Mouse (Mus musculus): ENCODE measurements at regions not wholly inside any gene's neighbourhood (a gene's known extent, or its start where the extent isn't known, plus 50 kb on each side); places are given as distances from the start of the nearest gene placed in this dataset.

DNA sequence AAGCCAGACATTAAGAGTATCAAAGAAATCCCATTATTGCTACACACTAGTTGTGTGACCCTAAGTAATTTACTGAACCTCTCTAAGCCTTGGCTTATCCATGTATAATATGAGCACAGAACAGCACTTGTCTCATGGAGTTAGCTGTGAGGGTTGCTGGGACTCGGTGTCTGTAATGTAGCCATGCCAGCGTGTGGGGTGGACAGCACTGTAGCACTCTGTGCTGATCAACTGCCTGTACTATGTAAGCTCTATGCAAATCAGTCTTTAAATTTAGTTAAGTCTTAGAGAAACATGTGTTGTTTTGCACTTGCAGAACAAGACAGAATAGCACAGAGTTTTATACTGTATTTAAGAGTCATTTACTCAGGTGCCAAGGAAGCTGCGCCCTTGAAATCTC, 225.0 kb upstream of the N6amt1 start:
- 97% methylated on average over 3 of the region's 3 CpGs for WGBS
- Histone ChIP-seq H3K27ac (no peak overlapping the region), H3K36me3 (no peaks in the 10 kb centered on the region), H3K4me2 (replicated peaks) (no peak overlapping the region), H3K4me3 (replicated peaks) (no peak overlapping the region), H3K9me3 (no peaks in the 10 kb centered on the region), H3K27me3 (no peaks in the 10 kb centered on the region), H3K9ac (replicated peaks) (no peak overlapping the region), H3K4me1 (replicated peaks) (no peaks in the 10 kb centered on the region)
- ATAC-seq = no peak

DNA sequence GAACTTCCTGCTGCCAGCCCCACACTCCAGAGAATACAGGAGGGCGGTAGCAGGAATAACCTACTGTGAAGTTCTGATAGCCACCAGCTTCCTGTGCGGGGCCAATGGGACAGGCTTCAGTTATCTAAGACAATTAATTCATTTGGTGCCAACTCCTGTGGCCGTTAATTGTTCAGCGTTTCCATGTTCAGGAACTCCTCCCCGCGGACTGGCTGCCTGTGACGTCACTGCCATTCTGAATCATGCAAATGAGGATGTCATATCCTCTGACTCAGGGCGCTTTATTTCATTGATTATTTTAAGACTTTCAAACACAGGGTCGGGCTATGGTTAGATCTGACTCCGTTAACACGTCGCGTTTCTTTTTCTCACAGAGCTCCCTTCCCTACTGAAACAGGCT, 225.8 kb upstream of the N6amt1 start:
- Histone ChIP-seq H3K4me2 (replicated peaks) (peak overlapping the region; percentile 26; the same call in 1 of the 2 replicates), H3K36me3 (no peaks in the 10 kb centered on the region), H3K4me1 (replicated peaks) (no peaks in the 10 kb centered on the region), H3K4me3 (replicated peaks) (no peak overlapping the region), H3K9ac (replicated peaks) (no peak overlapping the region), H3K27me3 (no peaks in the 10 kb centered on the region), H3K9me3 (no peaks in the 10 kb centered on the region), H3K27ac (no peak overlapping the region)
- ATAC-seq = peak; percentile 48; the same call in 1 of the 2 replicates
- 72% methylated on average over 13 of the region's 13 CpGs for WGBS

DNA sequence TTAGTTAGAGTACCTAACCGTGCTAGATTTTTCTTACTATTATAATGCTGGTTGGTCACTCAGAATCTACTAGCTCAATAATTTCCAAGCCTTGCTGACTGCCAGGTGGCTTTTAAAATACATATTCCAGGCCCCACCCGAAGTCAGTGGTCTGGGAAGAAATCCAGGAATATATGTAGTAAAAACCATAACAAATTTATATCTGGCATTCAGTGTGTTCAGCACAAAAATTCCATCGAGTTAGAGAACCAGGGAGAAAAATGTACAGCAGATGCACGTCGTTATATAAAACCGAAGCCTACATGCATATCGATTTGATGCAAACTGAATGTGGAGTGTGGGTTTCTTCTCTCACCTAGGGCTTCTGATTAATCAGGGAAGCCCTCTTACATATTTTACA, 229.5 kb upstream of the N6amt1 start:
- H3K27me3 ChIP-seq = no peaks in the 10 kb centered on the region
- H3K4me2 ChIP-seq (replicated peaks) = no peak overlapping the region
- H3K27ac ChIP-seq = no peak overlapping the region
- H3K9me3 ChIP-seq = no peaks in the 10 kb centered on the region
- ATAC-seq = no peak
- no peaks in the 10 kb centered on the region for H3K36me3 ChIP-seq
- no peaks in the 10 kb centered on the region for H3K4me1 ChIP-seq (replicated peaks)
- H3K4me3 ChIP-seq (replicated peaks) = no peak overlapping the region
- no peak overlapping the region for H3K9ac ChIP-seq (replicated peaks)
- WGBS = 94% methylated on average over 7 of the region's 7 CpGs

DNA sequence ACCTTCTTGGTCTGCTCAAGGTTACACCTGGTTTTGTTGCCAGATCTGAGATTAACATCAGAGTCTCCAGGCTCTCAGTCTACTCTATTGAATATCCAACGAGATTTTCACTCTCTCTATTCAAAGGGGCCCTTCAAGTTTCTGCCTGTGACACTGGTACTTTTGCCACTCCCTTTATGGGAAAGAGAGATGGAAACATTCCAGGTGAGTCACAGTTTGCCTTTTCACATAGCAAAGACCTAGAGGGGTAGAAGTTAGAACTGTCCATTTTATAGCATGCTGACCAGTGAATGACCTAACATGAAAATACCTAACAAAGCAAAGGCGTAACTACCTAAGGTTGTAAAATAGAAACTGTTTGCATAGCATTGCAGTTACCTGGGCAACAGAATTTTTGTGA, 250.4 kb upstream of the N6amt1 start:
- Histone ChIP-seq H3K4me1 (replicated peaks) (no peaks in the 10 kb centered on the region), H3K9me3 (no peaks in the 10 kb centered on the region), H3K4me2 (replicated peaks) (no peak overlapping the region), H3K36me3 (no peaks in the 10 kb centered on the region), H3K9ac (replicated peaks) (no peak overlapping the region), H3K4me3 (replicated peaks) (no peak overlapping the region), H3K27me3 (no peaks in the 10 kb centered on the region), H3K27ac (no peak overlapping the region)
- no peak for ATAC-seq
- WGBS = 78% methylated on average over 2 of the region's 2 CpGs

DNA sequence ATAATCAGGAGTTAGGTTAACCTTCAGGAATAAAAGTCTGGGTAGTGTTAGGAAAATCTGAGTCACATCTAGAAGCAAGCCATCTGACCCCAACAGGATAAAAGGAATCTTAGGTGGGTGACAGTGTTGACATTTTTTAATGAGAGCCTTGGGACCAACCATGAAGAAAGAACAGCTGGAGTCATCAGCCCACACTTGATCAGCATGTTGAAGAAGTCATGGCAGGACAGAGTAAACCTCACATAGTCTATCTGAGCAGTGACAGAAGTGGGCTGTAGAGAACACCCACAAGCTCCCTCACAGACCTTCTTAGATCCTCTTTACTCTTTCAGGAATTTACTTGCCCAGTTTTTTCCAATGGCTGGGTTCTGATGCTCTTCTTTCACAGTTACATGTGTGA, 251.9 kb upstream of the N6amt1 start:
- no peak overlapping the region for H3K9ac ChIP-seq (replicated peaks)
- H3K9me3 ChIP-seq = no peaks in the 10 kb centered on the region
- H3K27ac ChIP-seq = no peak overlapping the region
- H3K4me3 ChIP-seq (replicated peaks) = no peak overlapping the region
- H3K4me1 ChIP-seq (replicated peaks) = no peaks in the 10 kb centered on the region
- H3K4me2 ChIP-seq (replicated peaks) = no peak overlapping the region
- H3K27me3 ChIP-seq = no peaks in the 10 kb centered on the region
- H3K36me3 ChIP-seq = no peaks in the 10 kb centered on the region
- ATAC-seq = no peak

DNA sequence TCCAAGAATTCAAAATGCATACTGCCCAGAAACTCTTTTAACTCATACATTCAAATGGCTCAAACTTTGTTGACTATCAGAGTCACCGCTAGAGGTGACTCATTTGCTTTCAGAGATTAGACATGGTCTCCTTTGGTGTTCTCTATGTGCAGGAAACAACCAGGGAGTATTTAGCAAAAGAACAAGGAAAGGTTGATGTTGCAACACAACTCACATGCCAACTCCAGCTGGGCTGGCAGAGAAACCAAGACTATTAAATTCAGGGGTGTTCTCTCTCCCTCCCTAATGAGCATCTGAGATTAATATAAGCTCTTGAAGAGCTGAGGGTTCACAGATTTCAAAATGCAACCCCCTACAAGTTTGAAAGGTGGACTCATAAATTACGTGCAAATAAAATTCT, 262.0 kb upstream of the N6amt1 start:
- H3K4me1 ChIP-seq (replicated peaks) = no peaks in the 10 kb centered on the region
- no peaks in the 10 kb centered on the region for H3K9me3 ChIP-seq
- H3K27me3 ChIP-seq = no peaks in the 10 kb centered on the region
- no peak overlapping the region for H3K9ac ChIP-seq (replicated peaks)
- H3K4me3 ChIP-seq (replicated peaks) = no peak overlapping the region
- no peak overlapping the region for H3K4me2 ChIP-seq (replicated peaks)
- 88% methylated on average over 2 of the region's 2 CpGs for WGBS
- no peak for ATAC-seq
- H3K27ac ChIP-seq = no peak overlapping the region
- no peaks in the 10 kb centered on the region for H3K36me3 ChIP-seq

DNA sequence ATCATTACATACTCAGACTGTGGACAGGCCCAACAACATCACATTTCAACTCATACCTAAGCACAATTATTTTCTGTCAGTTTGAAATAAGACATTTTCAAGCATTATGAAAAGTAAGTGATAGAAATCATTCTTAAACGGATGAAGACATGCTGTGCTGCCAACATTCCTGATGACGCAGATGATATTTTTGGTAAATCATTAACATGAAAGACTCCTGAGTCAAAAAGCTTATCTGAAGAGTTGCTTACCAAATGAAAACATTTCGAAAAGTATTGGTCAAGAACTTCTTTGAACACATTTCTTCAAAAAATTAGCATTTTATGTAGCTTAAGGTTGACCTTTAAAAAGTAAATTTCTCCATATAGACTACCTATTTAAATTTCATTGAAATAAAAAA, 264.7 kb upstream of the N6amt1 start:
- 90% methylated on average over 3 of the region's 3 CpGs for WGBS
- no peak overlapping the region for H3K27ac ChIP-seq
- no peak for ATAC-seq
- no peak overlapping the region for H3K4me2 ChIP-seq (replicated peaks)
- H3K27me3 ChIP-seq = no peaks in the 10 kb centered on the region
- H3K9ac ChIP-seq (replicated peaks) = no peak overlapping the region
- no peaks in the 10 kb centered on the region for H3K4me1 ChIP-seq (replicated peaks)
- no peaks in the 10 kb centered on the region for H3K36me3 ChIP-seq
- no peak overlapping the region for H3K4me3 ChIP-seq (replicated peaks)
- no peaks in the 10 kb centered on the region for H3K9me3 ChIP-seq

DNA sequence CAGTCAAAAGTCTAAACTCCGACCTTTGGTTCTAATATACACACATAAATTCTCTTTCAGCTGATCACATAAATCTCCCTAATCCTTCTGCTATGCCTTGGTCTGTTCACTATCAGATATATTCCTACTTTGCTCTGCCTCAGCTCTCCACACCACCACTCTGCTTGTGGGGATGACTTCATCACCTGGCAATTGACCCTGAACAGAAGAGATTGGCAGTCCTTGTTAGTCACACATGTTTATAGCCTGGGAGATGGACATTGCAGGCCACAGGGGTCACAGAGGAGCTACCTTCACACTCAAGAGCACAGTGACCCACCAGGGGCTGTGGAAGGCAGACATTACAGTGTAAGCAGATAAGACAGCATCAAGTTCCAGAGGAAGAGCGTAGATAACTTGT, 270.5 kb upstream of the N6amt1 start:
- Histone ChIP-seq H3K4me1 (replicated peaks) (no peaks in the 10 kb centered on the region), H3K4me3 (replicated peaks) (no peak overlapping the region), H3K27ac (no peak overlapping the region), H3K4me2 (replicated peaks) (no peak overlapping the region), H3K9ac (replicated peaks) (no peak overlapping the region), H3K27me3 (no peaks in the 10 kb centered on the region), H3K36me3 (no peaks in the 10 kb centered on the region), H3K9me3 (no peaks in the 10 kb centered on the region)
- ATAC-seq = no peak
- 86% methylated on average over 2 of the region's 2 CpGs for WGBS

DNA sequence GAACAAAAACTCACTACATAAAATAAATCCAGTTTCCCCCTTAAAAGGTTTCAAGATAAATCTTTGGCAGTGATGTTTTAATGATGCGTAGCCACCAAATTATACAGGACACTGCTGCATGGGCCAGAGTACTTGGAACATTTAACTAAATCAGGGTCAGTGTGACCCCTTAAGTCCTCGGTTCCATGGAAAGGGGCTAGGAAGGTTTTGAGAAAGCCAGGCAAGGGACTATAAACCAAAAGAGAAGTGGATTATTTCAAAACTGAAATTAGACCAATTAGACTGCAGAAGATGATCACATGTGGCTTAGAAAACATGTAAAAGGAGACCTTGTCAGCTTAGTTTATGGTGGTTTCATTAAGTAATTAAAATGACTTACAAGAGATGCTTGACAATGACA, 276.6 kb upstream of the N6amt1 start:
- Histone ChIP-seq H3K36me3 (no peaks in the 10 kb centered on the region), H3K27me3 (no peaks in the 10 kb centered on the region), H3K9ac (replicated peaks) (no peak overlapping the region), H3K9me3 (no peaks in the 10 kb centered on the region), H3K4me2 (replicated peaks) (no peak overlapping the region), H3K4me3 (replicated peaks) (no peak overlapping the region), H3K27ac (no peak overlapping the region), H3K4me1 (replicated peaks) (no peaks in the 10 kb centered on the region)
- whole genome bisulfite sequencing = 91% methylated on average over 2 of the region's 2 CpGs
- no peak for ATAC-seq

DNA sequence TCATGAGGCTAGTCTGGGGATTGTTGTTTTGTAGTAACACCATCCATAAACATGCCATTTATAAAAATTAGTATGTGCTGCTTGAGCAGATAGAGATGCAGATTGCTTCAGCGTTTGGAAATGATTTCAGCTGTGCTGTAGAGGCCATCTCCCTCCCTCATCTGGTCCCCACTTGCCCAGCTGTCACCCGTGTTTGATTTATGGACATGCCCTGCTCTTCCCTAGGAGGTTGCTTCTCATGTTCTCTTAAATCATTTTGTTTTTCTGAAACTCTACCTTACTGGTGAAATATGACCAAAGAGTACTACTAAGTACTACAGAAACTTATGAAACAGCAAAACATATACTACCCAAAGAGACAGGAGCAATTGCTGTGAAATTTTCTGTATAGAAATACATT, 284.7 kb upstream of the N6amt1 start:
- no peak for ATAC-seq
- H3K9me3 ChIP-seq = no peaks in the 10 kb centered on the region
- H3K27me3 ChIP-seq = no peaks in the 10 kb centered on the region
- H3K4me3 ChIP-seq (replicated peaks) = no peak overlapping the region
- no peaks in the 10 kb centered on the region for H3K4me1 ChIP-seq (replicated peaks)
- H3K27ac ChIP-seq = no peak overlapping the region
- H3K4me2 ChIP-seq (replicated peaks) = no peak overlapping the region
- no peak overlapping the region for H3K9ac ChIP-seq (replicated peaks)
- H3K36me3 ChIP-seq = no peaks in the 10 kb centered on the region
- WGBS = 81% methylated on average over 2 of the region's 2 CpGs

DNA sequence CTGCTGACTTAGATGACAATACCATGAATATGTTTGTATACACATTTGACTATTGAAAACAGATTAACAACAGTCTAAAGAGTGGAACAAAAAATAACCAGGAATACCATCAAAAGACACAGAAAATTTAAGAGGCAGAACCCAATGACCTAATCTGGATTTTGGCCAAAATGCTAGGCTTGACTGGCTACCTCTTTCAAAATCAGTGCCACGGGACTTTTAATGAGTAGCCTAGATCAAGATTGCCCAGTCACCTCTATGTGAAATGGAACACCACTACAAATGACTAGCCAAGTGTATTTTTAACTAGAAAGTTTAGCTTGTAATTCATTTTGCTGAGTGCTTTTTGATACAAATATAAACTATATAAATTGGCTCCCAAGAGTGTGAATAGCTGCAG, 286.0 kb upstream of the N6amt1 start:
- no peak overlapping the region for H3K9ac ChIP-seq (replicated peaks)
- WGBS = 67% methylated on average over 1 of the region's 1 CpGs
- ATAC-seq = no peak

DNA sequence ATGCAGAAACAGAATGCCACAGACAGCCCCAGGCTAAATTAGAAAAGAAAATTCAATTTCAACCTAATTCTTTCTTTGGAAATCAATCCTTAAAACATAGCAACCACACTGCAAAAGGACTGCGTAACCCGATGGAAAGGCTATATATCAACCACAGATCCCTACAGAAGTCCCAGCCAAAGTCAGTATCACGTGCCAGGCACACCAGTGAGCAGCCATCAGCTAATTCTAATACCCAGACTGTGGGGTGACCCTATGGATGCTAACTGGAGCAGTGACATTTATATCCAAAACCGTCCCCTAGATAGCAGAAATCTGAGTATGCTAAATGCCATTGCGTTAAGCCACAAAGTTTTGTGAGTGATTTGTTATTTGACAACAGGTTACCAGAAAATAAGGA, 286.5 kb upstream of the N6amt1 start:
- no peaks in the 10 kb centered on the region for H3K9me3 ChIP-seq
- H3K27me3 ChIP-seq = no peaks in the 10 kb centered on the region
- H3K36me3 ChIP-seq = no peaks in the 10 kb centered on the region
- no peaks in the 10 kb centered on the region for H3K4me1 ChIP-seq (replicated peaks)
- no peak overlapping the region for H3K4me2 ChIP-seq (replicated peaks)
- no peak overlapping the region for H3K27ac ChIP-seq
- WGBS = 88% methylated on average over 5 of the region's 5 CpGs
- ATAC-seq = no peak
- H3K4me3 ChIP-seq (replicated peaks) = no peak overlapping the region
- no peak overlapping the region for H3K9ac ChIP-seq (replicated peaks)

More for the DNA sequence above, 286.0 kb upstream of the N6amt1 start:
- Histone ChIP-seq H3K36me3 (no peaks in the 10 kb centered on the region), H3K4me3 (replicated peaks) (no peak overlapping the region), H3K27me3 (no peaks in the 10 kb centered on the region), H3K4me1 (replicated peaks) (no peaks in the 10 kb centered on the region), H3K9me3 (no peaks in the 10 kb centered on the region), H3K27ac (no peak overlapping the region), H3K4me2 (replicated peaks) (no peak overlapping the region)

DNA sequence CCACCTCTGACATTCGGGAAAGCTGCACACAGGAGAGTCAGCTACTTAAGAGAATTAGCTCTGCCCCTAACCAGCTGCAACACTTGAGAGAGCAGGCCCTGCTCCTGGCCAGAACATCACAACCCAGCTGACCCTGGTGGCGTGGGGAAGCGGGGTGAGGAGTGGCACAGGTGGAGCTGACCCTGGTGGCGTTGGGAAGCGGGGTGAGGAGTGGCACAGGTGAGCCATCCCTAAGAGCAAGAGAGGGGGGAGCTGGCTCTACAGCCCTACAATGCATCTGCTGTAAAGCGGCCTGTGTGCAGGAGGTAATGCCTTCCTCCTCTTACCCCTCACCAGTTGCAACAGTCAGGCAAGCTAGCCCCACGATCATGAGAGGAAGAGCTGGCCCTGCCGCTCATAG, 293.5 kb upstream of the N6amt1 start:
- Histone ChIP-seq H3K9ac (replicated peaks) (no peak overlapping the region), H3K4me2 (replicated peaks) (no peak overlapping the region), H3K4me3 (replicated peaks) (no peak overlapping the region), H3K27me3 (no peaks in the 10 kb centered on the region), H3K4me1 (replicated peaks) (no peaks in the 10 kb centered on the region), H3K27ac (no peak overlapping the region), H3K36me3 (no peaks in the 10 kb centered on the region), H3K9me3 (no peaks in the 10 kb centered on the region)
- peak; percentile 55; the same call in 1 of the 2 replicates for ATAC-seq
- 82% methylated on average over 8 of the region's 8 CpGs for WGBS
